Mouse (Mus musculus) myocyte (in vitro differentiated cells): Measurements from ENCODE around the gene a. TPM values are rescaled to one million over a fixed set of nuclear protein-coding genes. Genes with fewer than 3 reads are reported as not detected.

Experiments
- H3K27me3 ChIP-seq: one replicate; pipeline ENCODE4 v1.6.1; 2011; ENCODE audit not compliant: control insufficient read depth, insufficient read depth, insufficient read length
- H3K36me3 ChIP-seq: one replicate; pipeline ENCODE4 v1.6.1; 2011; ENCODE audit not compliant: control insufficient read depth, insufficient read depth
- H3K4me2 ChIP-seq: one replicate; pipeline ENCODE4 v1.6.1; 2011; ENCODE audit warnings: low read depth, control low read depth
- H3K4me3 ChIP-seq: one replicate; pipeline ENCODE4 v1.5.1; 2011; ENCODE audit warnings: mild to moderate bottlenecking, control low read depth, moderate library complexity
- H3K79me2 ChIP-seq: one replicate; pipeline ENCODE4 v1.6.1; 2011; ENCODE audit not compliant: control insufficient read depth, insufficient read depth
- H3ac ChIP-seq: one replicate; pipeline ENCODE4 v1.6.1; 2011; ENCODE audit not compliant: control insufficient read depth, insufficient read length
- CEBPB ChIP-seq: IDR thresholded peaks from 2 replicates; pipeline ENCODE4 v1.6.1; 2011; ENCODE audit warnings: mild to moderate bottlenecking, moderate library complexity; ENCODE audit not compliant: poor library complexity, insufficient read depth, severe bottlenecking
- E2F4 ChIP-seq: IDR thresholded peaks from one replicate; pipeline ENCODE4 v1.6.1; 2011; ENCODE audit warnings: mild to moderate bottlenecking, control low read depth, moderate library complexity; ENCODE audit not compliant: insufficient read depth
- MAX ChIP-seq: IDR thresholded peaks from one replicate; pipeline ENCODE4 v1.6.1; 2011; ENCODE audit warnings: low read depth, mild to moderate bottlenecking, control low read depth
- MYOD1 ChIP-seq, 3 experiments: IDR thresholded peaks; one replicate each; pipeline ENCODE4 v1.6.1; 2011; ENCODE audit warnings: control low read depth in 2 of 3, low read depth in 2 of 3, mild to moderate bottlenecking in 2 of 3, moderate library complexity in 1 of 3; ENCODE audit not compliant: insufficient read length in 2 of 3, control insufficient read depth in 1 of 3
- MYOG ChIP-seq, 3 experiments: IDR thresholded peaks; one replicate each; pipeline ENCODE4 v1.6.1; 2011; ENCODE audit warnings: control low read depth in 2 of 3, low read depth in 2 of 3, mild to moderate bottlenecking in 2 of 3; ENCODE audit not compliant: insufficient read length in 2 of 3, control insufficient read depth in 1 of 3, insufficient read depth in 1 of 3
- POLR2A ChIP-seq: IDR thresholded peaks from one replicate; pipeline ENCODE4 v1.6.1; 2011; ENCODE audit warnings: low read depth, mild to moderate bottlenecking, control low read depth, moderate library complexity; ENCODE audit not compliant: insufficient read length
- POLR2AphosphoS2 ChIP-seq: IDR thresholded peaks from one replicate; pipeline ENCODE4 v1.6.1; 2011; ENCODE audit warnings: low read depth, control low read depth; ENCODE audit not compliant: insufficient read length
- REST ChIP-seq: IDR thresholded peaks from one replicate; pipeline ENCODE4 v1.6.1; 2011; ENCODE audit warnings: mild to moderate bottlenecking, control low read depth, moderate library complexity; ENCODE audit not compliant: insufficient read depth, insufficient read length
- SRF ChIP-seq: IDR thresholded peaks from one replicate; pipeline ENCODE4 v1.6.1; 2011; ENCODE audit warnings: low read depth; ENCODE audit not compliant: control insufficient read depth, insufficient read length
- TCF12 ChIP-seq: IDR thresholded peaks from one replicate; pipeline ENCODE4 v1.6.1; 2011; ENCODE audit warnings: mild to moderate bottlenecking, control low read depth; ENCODE audit not compliant: poor library complexity, insufficient read depth, severe bottlenecking
- TCF3 ChIP-seq: IDR thresholded peaks from one replicate; pipeline ENCODE4 v1.6.1; 2011; ENCODE audit warnings: low read depth, control low read depth; ENCODE audit not compliant: insufficient read length
- USF1 ChIP-seq: IDR thresholded peaks from one replicate; pipeline ENCODE4 v1.6.1; 2011; ENCODE audit warnings: low read depth, mild to moderate bottlenecking, control low read depth, moderate library complexity
- polyA plus RNA-seq: library from polyadenylated mRNA; unstranded; fragments of >200 nt; fragmentation: generic; extraction: Trizol; gene quantifications from one replicate; pipeline ENCODE4 v1.2.1, GENCODE M21; 2012; ENCODE audit warnings: missing spikeins

Gene a
- polyA plus RNA-seq, 1 experiment, result not detected

DNA sequence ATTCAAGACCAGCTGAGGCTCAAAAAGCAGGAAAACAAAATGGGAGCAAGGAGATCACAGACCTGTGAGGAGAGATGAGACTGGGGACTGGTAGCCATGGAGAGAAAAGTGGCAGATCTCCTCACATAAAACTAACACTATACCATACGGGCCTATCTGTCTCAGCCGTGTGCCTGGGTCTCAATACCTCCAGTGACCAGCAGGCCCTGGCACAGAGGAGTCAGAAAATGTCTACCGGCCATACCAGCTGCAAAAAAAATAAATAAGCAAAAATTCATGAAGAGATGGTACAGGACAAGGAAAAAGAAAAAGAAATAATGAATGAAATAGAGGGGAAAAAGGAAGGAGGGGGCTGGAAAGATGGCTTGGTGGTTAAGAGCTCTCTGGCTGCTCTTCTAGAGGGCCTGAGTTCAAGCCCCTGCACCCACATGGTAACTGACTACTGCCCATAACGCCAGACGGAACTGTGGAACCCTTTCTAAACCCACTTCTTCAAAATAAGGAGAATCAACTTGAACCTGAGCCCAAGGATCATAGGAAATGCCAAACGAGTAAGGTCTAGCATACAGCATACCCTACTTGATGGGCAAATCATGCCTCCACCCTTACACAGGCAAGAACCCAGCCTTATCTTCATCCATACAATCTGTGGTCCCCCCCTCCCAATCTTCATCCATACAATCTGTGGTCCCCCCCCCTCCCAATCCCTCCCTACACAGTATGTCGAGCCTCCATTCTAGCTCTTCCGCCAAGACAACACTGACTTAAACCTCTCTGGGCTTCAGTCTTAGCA is 281.3 kb downstream of the a start:
- Histone ChIP-seq H3K36me3 (no peaks in the 10 kb centered on the region), H3K4me3 (peak overlapping the region; percentile 53), H3K79me2 (peaks cover 43% of the 10 kb centered on the region), H3K27me3 (no peaks in the 10 kb centered on the region), H3K4me2 (peak overlapping the region; percentile 96), H3ac (no peak overlapping the region)
- TF ChIP-seq MYOG (IDR thresholded peaks at IDR 0.05; ENCODE audit: control insufficient read depth in 1 of 3, insufficient read depth in 1 of 3, insufficient read length in 2 of 3, low read depth in 2 of 3), result no peak
- no peak for TF ChIP-seq REST
- no peak for TF ChIP-seq POLR2A
- no peak for TF ChIP-seq SRF
- TF ChIP-seq TCF3, result no peak
- TF ChIP-seq POLR2AphosphoS2, result no peak
- TF ChIP-seq MYOD1 (IDR thresholded peaks at IDR 0.05; ENCODE audit: control insufficient read depth in 1 of 3, insufficient read length in 2 of 3, low read depth in 2 of 3), result no peak
- no peak for TF ChIP-seq TCF12
- no peak for TF ChIP-seq CEBPB
- no peak for TF ChIP-seq MAX
- no peak for TF ChIP-seq E2F4
- no peak for TF ChIP-seq USF1

DNA sequence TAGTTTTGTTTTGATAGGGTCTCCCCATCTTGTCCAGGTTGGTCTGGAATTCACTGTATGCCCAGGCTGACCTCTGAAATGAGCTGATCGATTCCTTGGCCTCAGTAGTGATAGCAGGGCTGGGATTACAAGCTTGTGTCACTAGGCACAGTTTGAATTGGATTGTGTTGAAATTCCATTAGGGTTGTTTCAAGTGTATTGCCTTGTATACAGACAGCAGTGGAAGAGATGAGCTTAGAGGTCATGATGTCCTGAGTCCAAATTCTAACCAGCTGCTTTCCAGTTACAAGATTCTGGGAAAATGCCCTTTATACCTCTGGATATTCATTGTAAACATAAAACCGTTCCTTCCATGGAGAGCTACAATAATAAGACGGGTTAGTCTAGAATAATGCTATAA is 282.1 kb downstream of the a start:
- Histone ChIP-seq H3K79me2 (peaks cover 43% of the 10 kb centered on the region), H3K36me3 (no peaks in the 10 kb centered on the region), H3ac (peak overlapping the region; percentile 73), H3K4me3 (peak overlapping the region; percentile 53), H3K4me2 (peak overlapping the region; percentile 96), H3K27me3 (no peaks in the 10 kb centered on the region)
- TF ChIP-seq TCF12 (no peak), MAX (no peak), POLR2A (no peak), SRF (no peak), CEBPB (no peak), MYOG (IDR thresholded peaks at IDR 0.05; ENCODE audit: control insufficient read depth in 1 of 3, insufficient read depth in 1 of 3, insufficient read length in 2 of 3, low read depth in 2 of 3) (no peak), REST (no peak), E2F4 (no peak), POLR2AphosphoS2 (no peak), TCF3 (no peak), USF1 (no peak)

DNA sequence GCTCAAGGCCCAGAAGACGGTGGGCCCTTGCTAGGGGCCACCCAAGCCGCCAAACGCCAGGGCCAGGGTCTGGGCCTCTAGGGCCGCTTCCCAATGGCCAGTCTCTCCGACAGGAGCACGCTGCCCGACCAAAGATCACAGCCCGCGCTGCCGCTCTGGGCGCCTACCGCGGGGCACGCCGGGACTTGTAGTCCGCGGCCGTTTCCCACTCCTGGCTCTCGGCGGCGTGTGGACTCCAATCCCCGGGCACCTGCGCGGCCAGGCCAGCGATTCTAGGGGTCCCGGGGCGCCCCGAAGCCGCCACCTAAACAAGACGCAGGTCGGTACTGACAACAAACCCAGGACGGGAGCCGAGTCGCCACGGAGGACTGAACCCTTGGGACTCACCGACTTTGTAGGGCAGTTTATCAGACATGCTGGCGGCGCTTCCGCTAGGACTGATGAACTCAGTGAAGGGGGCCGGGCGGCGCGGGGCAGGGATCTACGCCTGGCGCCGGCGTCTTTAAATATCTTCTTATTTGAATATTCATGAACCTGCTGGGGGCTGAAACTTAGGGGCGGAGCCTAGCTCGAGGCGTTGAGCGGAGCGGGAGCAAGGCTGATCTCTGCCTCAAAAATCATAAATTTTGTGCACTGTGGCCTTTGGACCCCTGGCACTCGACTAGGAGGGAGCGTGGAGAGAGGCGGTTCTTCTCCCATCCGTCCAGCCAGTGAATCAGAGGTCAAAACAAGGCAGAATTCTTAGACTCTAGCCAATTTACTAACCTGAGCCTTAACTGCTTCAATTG is 283.0 kb downstream of the a start, which contains the start of gene Ahcy:
Ahcy (minus strand) TSS at position 520 of the 788 bp plus-strand sequence.
- Histone ChIP-seq H3K79me2 (peaks cover 43% of the 10 kb centered on the region), H3ac (peak within 1 kb of the TSS; percentile 73), H3K36me3 (no peaks in the 10 kb centered on the region), H3K4me3 (peak within 1 kb of the TSS; percentile 53), H3K4me2 (peak within 1 kb of the TSS; percentile 96), H3K27me3 (no peaks in the 10 kb centered on the region)
- TF ChIP-seq REST, result no peak
- TF ChIP-seq TCF3, result no peak
- peak in 1 of 3 experiments; percentile 33 for TF ChIP-seq MYOG (IDR thresholded peaks at IDR 0.05; ENCODE audit: control insufficient read depth in 1 of 3, insufficient read depth in 1 of 3, insufficient read length in 2 of 3, low read depth in 2 of 3)
- peak in 1 of 3 experiments; percentile 4 for TF ChIP-seq MYOD1 (IDR thresholded peaks at IDR 0.05; ENCODE audit: control insufficient read depth in 1 of 3, insufficient read length in 2 of 3, low read depth in 2 of 3)
- no peak for TF ChIP-seq USF1
- TF ChIP-seq MAX, result no peak
- peak; percentile 56 for TF ChIP-seq E2F4
- TF ChIP-seq TCF12, result no peak
- TF ChIP-seq POLR2A, result peak; percentile 56
- no peak for TF ChIP-seq SRF
- peak; percentile 45 for TF ChIP-seq POLR2AphosphoS2
- no peak for TF ChIP-seq CEBPB

DNA sequence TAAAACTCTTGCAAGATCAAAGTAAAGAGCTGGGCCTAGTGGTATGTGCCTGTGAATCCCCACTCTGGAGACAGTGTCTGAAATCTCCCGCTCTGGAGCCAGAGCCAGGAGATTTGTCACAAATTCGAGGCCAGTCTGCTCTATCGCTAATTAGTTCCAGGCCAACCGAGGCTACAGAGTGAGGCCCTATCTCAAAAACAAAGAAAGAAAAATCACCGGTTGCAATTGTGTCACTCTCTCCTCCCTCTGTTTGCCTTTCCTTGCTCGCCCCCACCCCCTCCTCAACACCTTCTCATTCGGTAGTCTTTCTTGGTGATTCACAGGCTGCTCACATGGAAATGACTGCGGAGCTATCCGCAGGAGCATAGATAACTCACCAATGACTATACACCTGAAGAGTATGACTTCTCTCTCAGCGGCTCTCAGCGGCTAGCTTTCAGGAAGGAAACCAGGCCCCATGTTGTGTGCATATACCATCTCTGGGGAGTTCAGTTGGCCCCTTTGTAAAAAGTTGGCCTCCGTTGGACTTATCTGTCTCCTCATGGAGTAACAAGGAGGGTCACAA is 283.6 kb downstream of the a start:
- Histone ChIP-seq H3K79me2 (peaks cover 38% of the 10 kb centered on the region), H3K4me3 (peak overlapping the region; percentile 53), H3K27me3 (no peaks in the 10 kb centered on the region), H3K36me3 (no peaks in the 10 kb centered on the region), H3K4me2 (peak overlapping the region; percentile 84), H3ac (peak overlapping the region; percentile 73)
- no peak for TF ChIP-seq MYOG (IDR thresholded peaks at IDR 0.05; ENCODE audit: control insufficient read depth in 1 of 3, insufficient read depth in 1 of 3, insufficient read length in 2 of 3, low read depth in 2 of 3)
- TF ChIP-seq SRF, result no peak
- TF ChIP-seq CEBPB, result no peak
- TF ChIP-seq E2F4, result no peak
